Mouse (Mus musculus) ovary, postnatal 36 days (tissue): Measurements from ENCODE around the gene Smoc2.

ENCODE experiments used
- DNase-seq: peaks from one replicate; pipeline ENCODE4 v3.0.0; 2022; ENCODE audit warnings: low spot score, mixed read lengths

Smoc2 gene

DNA sequence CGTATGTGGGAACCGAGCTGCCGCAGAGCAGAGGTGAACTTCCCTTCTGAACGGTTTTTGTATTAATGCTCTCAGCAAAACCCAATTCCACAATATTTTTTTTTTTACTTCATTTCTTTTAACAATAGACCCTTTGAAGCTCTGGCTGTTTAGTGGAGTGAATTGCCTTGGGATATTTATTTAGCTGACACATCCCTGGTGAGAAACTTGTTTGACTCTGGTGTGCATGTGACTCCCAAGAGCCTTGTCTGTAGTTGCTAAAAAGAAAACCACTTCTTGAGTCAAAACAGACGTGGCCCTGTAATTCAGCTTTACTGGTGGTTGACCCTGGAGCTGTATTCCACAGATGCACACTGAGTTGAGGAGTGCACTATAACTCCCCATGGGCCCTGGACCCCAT is 135.2 kb downstream of the Smoc2 start:
- no peak for DNase-seq

DNA sequence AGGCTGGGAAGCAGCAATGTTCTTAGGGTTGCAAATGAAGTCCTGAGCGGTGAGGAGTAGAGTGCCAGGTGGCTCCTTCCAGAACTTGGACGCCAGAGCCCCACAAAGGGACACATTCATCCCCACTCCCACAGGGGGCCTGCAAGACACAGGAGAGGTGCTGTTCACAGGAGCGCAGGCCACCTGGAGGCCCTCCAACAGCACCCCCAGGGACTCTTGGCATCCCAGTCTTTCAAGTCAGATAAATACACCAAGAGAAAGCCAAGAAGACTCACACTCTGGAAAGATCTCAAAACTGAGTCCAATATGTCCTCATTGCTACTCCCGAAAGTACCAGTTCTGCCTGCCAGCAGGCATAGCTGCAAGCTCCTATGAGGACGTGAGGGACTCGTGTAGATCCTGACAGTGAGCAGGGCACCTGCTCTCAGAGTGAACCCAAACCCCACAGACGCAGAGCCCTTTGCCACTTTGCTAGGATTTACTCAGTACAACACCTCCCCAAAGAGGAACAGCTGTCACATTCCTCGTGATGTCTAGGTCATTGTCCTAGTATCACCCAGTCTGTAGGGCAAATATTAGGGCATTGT is 141.2 kb downstream of the Smoc2 start:
- DNase-seq = no peak

DNA sequence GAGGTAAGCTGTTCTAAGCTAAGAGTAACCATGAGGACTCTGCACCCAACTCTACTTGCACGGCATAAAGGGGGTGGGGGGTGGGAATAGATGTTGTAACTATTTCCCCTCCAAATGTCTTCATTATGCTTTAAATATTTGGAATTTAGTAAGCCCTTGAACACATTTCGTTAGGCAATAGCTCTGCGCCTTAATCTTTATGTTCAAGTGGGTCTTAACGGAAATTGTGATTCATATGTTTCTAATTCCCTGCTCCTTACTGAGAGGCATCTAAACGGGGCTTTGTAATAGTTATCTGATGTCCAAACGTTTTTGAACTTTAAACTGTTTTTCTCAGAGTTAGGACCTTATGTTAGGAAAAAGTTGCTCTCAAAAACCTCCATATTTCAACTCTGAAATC is 147.2 kb downstream of the Smoc2 start:
- DNase-seq = no peak

DNA sequence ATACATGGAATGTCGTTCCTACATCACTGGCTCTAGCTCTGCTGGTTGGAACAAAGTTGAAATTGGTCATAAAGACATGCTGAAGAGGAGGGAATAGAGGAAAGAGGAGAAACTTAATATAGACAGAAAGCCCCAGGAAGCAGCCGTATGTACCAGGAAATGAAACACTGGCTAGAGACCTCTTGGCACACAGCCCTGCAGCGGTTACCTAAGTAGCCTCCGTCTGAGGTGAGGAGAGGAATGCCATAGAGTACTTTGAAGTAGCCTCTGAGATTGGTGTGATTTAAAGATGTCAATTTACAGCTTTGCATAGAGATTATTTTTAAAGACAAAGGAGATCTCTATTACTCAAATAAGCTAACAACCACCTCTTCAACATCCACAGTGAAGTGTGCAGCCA is 155.4 kb downstream of the Smoc2 start:
- no peak for DNase-seq

DNA sequence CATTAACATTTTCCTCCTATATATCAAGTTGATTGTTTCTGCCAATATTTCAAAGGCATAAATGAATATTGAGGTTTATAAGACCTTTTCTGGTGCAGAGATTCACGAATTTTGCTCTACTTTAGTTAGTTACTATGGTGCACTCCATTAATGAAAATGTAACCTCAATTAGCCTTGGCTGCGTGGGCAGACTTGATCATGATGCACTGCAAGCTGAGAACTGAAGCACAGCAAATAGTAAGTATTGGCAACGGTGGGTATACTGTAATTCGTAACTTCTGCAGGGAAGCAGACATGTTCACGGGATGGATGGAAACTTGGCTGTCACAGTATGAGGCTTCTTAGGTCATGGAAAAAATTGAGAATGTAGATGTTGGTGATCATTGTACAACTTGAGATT is 166.3 kb downstream of the Smoc2 start:
- DNase-seq = no peak

DNA sequence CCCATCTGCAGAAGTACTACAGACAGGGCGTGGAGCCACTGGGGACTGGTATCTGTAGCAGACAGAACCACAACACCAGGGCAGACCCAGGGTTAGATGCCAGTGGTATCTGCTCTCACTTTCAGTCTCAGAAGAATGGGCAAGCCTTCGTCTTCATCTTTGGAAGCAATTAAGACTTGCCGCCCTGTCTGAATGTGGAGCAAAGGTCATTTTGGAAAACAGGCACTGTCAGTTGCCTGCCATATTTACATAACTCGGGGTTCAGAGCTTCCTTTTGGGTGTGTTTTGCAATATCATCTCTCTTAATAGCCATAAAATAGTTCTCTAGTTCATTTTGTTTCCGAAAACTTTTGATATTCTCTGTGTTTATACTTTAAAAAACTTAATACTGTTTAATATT is 168.0 kb downstream of the Smoc2 start:
- no peak for DNase-seq
